Mouse (Mus musculus) ovary, postnatal 14 days (tissue): ENCODE measurements around the gene Zfp978.
"Not testable (repeated sequence)": the region's sequence is repeated elsewhere in the genome, so short reads cannot be mapped to it uniquely, and the experiment has no call there.

Experiments used
- DNase-seq: peaks from one replicate; pipeline ENCODE4 v3.0.0; 2022; ENCODE audit warnings: low spot score

Zfp978 gene

DNA sequence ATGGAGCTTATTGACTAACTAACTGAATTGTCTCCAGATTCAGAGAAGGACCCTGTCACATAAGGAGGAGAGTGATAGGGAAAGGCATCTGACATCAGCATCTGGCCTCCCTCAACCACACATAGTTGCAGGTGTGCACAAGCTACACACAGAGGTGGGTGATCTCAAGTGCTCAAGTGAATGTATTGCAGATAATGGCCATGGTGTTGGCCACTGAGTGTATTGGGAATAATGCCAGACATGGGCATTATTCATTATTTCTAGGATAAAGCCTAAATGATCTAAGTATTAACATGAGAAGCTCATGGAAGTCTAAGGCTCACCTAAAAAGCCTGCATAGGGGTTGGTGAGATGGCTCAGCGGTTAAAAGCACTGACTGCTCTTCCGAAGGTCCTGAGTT, 10.6 kb upstream of the Zfp978 start:
- DNase-seq: not testable (repeated sequence)

GRCm38 (mm10) chr4:147351376-147351980, 9.6 kb upstream of the Zfp978 start:
- not testable (repeated sequence) for DNase-seq

DNA sequence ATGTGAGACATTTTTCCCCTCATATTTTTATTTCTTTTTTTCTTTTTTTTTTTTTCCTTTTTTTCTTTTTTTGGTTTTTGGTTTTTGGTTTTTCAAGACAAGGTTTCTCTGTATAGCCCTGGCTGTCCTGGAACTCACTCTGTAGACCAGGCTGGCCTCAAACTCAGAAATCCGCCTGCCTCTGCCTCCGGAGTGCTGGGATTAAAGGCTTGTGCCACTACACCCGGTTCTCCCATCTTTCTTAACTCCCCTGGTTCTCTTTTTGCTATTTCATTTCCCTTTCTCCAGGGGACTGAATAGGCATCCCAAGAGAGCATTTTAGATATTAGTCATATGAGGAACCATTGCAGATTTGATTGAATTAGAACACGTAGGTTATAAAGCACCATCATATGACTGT, 7.5 kb upstream of the Zfp978 start:
- not testable (repeated sequence) for DNase-seq

- not testable (repeated sequence) for DNase-seq
Measured at GRCm38 (mm10) chr4:147356042-147356441, 5.1 kb upstream of the Zfp978 start.

DNA sequence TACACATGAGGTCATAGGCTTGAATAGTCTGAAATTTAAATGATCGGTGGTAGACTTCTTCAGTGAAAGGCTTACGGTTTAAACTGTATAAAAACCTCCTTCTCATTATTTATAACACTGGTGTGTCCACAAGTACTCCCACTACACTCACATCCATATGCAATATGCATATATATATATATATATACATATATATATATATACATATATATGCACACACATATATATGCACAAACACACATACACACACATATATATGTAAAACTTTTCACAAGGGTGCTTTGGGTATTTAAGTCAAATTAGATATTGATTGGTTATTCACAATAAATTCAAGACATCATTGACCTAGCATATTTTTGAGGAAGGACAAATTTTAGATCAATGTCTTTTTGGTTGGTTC, 3.9 kb upstream of the Zfp978 start:
- DNase-seq: not testable (repeated sequence)

DNA sequence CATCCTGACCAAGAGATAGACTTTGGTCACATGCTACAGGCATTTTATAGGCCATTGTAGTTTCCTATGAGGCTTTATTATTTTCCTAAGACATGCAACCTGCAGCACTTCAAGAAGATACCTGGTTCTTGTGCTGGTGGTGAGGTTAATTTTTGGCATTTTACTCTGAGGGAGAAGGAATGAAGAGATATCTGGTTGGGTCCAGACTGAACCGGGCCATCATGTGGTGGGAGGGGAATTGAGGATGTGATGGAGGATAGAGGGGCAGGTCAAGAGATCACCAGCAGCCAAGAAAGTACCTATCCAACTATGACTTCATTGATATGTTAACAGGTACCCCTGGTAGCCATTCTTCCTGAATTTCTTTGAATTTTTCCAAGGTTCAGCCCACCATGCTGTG, 769 bp downstream of the Zfp978 start:
- DNase-seq: not testable (repeated sequence)

DNA sequence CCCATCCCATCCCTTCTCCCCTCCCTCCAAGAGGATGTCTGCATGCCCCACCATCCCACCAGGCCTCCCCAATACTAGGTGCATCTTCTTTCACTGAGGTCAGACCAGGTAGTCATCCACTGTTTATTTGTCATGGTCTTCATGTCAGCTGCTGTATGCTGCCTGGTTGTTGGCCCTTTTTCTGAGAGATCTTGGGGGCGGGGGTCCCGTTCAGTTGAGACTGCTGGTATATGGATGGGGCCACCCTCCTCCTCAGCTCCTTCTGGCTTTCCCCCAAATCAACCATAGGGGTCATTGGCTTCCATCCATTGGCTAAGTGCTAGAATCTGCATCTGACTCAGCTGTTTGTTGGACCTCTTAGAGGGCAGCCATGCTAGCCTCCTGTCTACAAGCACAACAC, 8.5 kb downstream of the Zfp978 start:
- DNase-seq: not testable (repeated sequence)

DNA sequence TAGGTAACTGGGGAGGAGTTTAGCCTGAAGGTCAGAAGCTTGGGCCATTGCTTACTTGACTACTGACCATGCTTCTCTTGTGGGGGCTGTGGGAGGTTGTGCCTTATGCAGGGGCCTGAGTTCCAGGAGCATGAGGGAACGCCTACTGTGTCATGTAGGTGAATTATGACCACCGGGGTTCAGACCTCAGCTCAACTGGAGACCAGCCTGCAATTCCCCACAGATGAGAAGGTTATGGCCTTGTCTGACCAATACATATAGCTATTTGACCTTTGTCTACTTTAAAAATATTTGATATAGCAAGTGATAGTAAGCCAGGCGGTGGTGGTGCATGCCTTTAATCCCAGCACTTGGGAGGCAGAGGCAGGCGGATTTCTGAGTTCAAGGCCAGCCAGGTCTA, 22.1 kb downstream of the Zfp978 start:
- DNase-seq: not testable (repeated sequence)

- not testable (repeated sequence) for DNase-seq
Measured at GRCm38 (mm10) chr4:147397201-147397600, 36.1 kb downstream of the Zfp978 start.

GRCm38 (mm10) chr4:147397934-147398682, 37.0 kb downstream of the Zfp978 start:
- DNase-seq: not testable (repeated sequence)

- DNase-seq: not testable (repeated sequence)
Measured at GRCm38 (mm10) chr4:147398741-147399140, 37.6 kb downstream of the Zfp978 start.

DNA sequence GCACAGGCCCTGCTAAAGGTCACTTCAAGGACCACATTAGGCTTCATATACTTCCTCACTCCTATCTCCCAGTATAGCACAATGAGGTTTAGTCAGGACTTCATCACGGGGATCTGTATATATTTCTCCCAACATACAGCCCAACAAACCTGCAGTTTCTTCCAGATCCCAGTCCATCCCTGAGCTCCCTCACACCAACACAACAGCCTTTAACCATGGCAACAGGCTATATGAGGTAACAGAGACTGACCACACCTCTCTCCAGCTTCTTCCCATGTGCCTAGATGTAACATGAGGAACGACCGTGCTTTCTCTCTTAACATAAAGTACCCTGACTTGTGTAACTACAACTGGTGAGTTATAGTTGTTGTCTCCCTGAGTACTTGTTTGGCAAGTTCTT, 38.4 kb downstream of the Zfp978 start:
- not testable (repeated sequence) for DNase-seq

DNA sequence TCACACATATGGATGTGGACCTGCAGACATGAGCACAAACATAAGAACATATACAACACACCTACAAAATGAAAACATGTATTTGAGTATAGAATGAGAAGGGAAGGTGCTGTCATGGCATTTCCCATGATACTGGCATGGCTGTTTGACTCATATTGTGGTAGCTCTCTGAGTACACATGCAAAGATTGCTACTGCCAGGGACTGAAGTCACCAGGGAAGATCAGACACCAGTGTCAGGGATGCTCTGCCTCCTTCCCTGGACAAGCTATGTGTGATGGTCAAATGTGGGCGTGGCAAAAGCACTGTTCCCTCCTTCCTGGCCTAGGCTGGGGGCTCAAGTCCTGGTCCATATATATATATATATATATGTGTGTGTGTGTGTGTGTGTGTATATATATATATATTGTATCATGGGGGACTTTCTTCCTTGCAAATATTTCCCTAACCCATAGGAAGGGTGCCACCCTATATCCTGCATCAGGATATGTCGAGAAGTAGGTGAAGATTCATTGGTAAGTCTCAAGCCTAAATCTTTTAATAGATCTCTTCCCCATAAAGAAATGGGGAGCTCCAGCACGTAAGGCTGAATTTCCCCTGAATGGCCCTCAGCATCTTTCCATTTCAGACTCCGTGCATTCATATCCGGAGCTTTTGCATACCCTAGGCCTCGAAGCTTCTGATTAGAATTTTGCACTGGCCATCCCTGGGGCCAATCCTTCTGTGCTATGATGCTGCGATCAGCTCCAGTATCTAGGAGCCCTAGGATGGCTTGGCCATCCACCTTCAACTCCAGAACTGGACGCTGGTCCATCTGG, 39.1 kb downstream of the Zfp978 start:
- not testable (repeated sequence) for DNase-seq

- not testable (repeated sequence) for DNase-seq
Measured at GRCm38 (mm10) chr4:147400848-147401715, 40.0 kb downstream of the Zfp978 start.

DNA sequence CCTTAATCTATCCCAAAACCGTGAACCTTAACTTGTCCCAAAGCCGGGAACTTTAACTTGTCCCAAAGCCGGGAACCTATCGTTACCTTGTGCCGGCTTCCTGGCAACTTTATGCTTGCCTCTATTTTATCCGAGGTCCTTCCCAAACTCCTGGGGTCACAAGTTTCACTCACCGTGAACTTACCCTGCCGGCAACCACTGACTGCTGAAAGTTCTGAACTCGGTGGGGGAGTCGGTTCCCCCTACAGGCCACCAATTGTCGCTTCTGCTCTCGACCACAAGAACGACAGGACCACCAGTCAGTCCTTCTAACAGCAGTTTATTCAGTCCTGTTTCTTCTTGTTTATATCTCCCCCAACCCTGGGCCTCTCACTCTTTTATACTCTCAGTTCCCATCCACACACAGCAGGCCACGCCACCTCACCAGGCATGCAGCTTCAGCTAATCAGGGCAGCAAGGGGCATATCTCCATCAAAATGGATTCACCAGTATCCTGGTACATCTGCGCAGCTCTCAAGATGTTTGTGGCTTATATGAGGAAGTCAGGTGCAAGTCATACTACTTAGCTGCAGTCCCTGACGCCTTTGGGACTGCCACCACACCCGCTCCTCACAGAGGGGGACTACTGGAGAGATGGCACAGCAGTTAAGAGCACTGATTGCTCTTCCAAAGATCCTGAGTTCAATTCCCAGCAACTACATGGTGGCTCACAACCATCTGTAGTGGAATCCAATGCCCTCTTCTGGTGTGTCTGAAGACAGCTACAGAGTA, 40.8 kb downstream of the Zfp978 start:
- DNase-seq: not testable (repeated sequence)

- DNase-seq: not testable (repeated sequence)
Measured at GRCm38 (mm10) chr4:147402507-147402890, 41.4 kb downstream of the Zfp978 start.

- not testable (repeated sequence) for DNase-seq
Measured at GRCm38 (mm10) chr4:147403509-147403908, 42.4 kb downstream of the Zfp978 start.

GRCm38 (mm10) chr4:147403931-147404913, 43.1 kb downstream of the Zfp978 start:
- DNase-seq: not testable (repeated sequence)

DNA sequence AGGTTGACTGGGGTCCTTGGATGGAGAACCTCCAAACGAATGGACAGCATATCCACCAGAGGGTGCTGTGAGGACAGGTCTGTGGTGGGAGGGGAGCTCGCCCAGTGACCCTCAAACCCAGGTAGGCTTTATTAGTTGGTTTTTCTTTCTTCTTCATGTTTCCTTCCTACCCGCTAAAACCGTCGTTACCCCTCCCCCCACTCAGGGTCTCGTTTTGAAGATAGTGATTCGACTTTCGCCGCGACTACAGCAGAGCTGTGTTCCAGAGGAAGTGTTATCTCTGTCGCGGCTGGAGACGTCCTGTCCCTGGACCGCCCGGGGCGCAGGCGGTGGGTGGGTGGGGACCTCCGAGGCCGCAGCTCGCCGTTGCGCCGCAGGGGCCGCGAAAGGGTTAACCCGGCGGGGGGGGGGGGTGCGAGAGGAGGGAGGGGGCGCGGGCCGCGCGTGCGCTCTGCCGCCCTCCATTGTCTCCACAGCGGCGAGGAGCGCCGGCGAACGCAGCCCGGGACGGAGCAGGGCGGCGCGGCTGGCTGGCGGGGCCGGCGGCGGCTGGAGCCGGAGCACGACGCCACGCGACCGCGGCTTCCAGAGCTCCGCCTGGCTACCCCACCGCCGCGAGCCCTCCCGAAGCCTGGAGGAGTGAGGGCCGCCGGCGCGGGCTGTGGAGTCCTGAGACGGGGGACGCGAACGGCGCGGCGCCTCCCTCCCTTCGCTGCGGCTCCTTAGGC, 45.8 kb downstream of the Zfp978 start:
- no peak for DNase-seq
